Mouse (Mus musculus): ENCODE measurements around the gene Gm6337. TPM values are rescaled to one million over a fixed set of nuclear protein-coding genes. Genes with fewer than 3 reads are reported as not detected.
"Not testable (repeated sequence)": the region's sequence is repeated elsewhere in the genome, so short reads cannot be mapped to it uniquely, and the experiment has no call there.

Gene Gm6337
- polyA plus RNA-seq (2014; fragmentation: Nextera tagmentation; extraction: Ambion mirVana) = not detected in 2 replicates

DNA sequence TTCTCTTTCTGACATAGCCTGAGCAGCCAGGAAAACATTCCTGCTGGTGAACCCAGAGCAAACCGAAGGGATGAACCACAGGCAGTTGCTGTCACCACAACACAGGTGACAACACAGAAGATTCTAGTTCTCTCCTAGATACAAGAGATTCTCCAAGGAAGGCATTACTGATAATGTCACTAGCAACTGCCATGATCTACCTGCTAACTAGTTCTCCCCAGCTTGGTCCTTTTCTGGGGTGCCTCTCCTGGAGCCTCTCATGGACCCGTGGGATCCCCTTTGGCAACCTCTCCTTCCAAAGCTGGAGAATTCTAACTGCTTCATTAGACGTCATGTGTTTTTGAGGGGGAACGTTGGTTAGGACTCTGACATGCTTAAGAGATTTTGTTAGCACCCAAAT is at the start of gene Gm6337:
Gene Gm6337, minus strand, starts transcription at position 101 of the 400 bp plus-strand sequence.
- H3K36me3 ChIP-seq (ENCODE audit: control insufficient read depth, insufficient read depth, low read length); H3K4me2 ChIP-seq; H3K4me3 ChIP-seq (ENCODE audit: low read depth, low read length); H3K9ac ChIP-seq (ENCODE audit: low read length); ATAC-seq (ENCODE audit: low FRiP score); H3K4me1 ChIP-seq (ENCODE audit: control insufficient read depth, insufficient read depth, low read length); H3K27me3 ChIP-seq (ENCODE audit: control insufficient read depth, insufficient read depth, low read length); H3K27ac ChIP-seq (ENCODE audit: low read depth, low read length); DNase-seq (ENCODE audit: low spot score, missing footprints); H3K9me3 ChIP-seq (ENCODE audit: control insufficient read depth, low read length): not testable (repeated sequence)
- 83% methylated on average over 2 of the region's 4 CpGs for whole genome bisulfite sequencing

DNA sequence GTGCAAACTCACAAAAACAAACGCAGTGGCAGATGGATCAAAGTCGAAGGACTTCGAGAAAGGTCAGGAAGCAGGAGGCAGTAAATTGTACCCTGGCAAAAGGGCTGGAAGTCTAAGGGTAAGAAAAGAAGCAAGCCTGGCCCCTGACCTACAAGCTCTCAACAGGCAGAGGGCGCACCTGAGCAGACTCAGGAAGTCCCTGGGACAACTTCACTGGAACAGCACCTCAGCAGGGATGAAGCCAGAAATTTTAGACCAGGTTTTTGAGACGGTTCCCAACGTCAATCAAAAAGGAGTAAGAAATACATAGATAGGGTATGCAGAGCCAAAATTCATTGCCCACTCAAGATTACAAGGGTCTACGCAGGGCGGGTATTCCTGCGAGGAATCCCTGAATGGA is 49.4 kb upstream of the Gm6337 start:
- H3K9ac ChIP-seq (ENCODE audit: low read length); H3K27ac ChIP-seq (ENCODE audit: low read depth, low read length); H3K27me3 ChIP-seq (ENCODE audit: control insufficient read depth, insufficient read depth, low read length); H3K36me3 ChIP-seq (ENCODE audit: control insufficient read depth, insufficient read depth, low read length); ATAC-seq (ENCODE audit: low FRiP score); H3K4me1 ChIP-seq (ENCODE audit: control insufficient read depth, insufficient read depth, low read length); H3K9me3 ChIP-seq (ENCODE audit: control insufficient read depth, low read length); H3K4me3 ChIP-seq (ENCODE audit: low read depth, low read length): not testable (repeated sequence)
- peak overlapping the region; percentile 41 for H3K4me2 ChIP-seq
- peak; percentile 44 for DNase-seq (ENCODE audit: low spot score, missing footprints)
- 18% methylated on average over 8 of the region's 9 CpGs for WGBS

DNA sequence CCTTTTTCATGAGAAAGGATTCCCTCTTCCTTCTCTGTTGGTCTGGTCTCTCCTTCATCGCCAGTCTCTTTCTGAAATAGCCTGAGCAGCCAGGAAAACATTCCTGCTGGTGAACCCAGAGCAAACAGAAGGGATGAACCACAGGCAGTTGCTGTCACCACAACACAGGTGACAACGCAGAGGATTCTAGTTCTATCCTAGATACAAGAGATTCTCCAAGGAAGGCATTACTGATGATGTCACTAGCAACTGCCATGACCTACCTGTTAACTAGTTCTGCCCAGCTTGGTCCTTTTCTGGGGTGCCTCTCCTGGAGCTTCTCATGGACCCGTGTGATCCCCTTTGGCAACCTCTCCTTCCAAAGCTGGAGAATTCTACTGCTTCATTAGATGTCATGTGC is 35.8 kb upstream of the Gm6337 start, which contains the start of gene Gm8206:
Gene Gm8206, minus strand, starts transcription at position 101 of the 400 bp plus-strand sequence.
- not testable (repeated sequence) for H3K4me1 ChIP-seq (ENCODE audit: control insufficient read depth, insufficient read depth, low read length); H3K9me3 ChIP-seq (ENCODE audit: control insufficient read depth, low read length); H3K27ac ChIP-seq (ENCODE audit: low read depth, low read length); DNase-seq (ENCODE audit: low spot score, missing footprints); H3K9ac ChIP-seq (ENCODE audit: low read length); H3K4me2 ChIP-seq; H3K27me3 ChIP-seq (ENCODE audit: control insufficient read depth, insufficient read depth, low read length); H3K4me3 ChIP-seq (ENCODE audit: low read depth, low read length); ATAC-seq (ENCODE audit: low FRiP score); H3K36me3 ChIP-seq (ENCODE audit: control insufficient read depth, insufficient read depth, low read length)
- 97% methylated on average over 2 of the region's 3 CpGs for WGBS

Other genes starting within 250 kb of the Gm6337 start
- not detected in 2 replicates for gene Gm3424, start 227.9 kb downstream of the Gm6337 start, polyA plus RNA-seq (2014; fragmentation: Nextera tagmentation; extraction: Ambion mirVana)
- gene Gm8237, start 177.9 kb downstream of the Gm6337 start, polyA plus RNA-seq (2014; fragmentation: Nextera tagmentation; extraction: Ambion mirVana) = 0.12 TPM in 1 of 2 replicates, not detected in the other
- 0.57 and 0.63 TPM in 2 replicates for gene Gm3248, start 96.5 kb downstream of the Gm6337 start, polyA plus RNA-seq (2014; fragmentation: Nextera tagmentation; extraction: Ambion mirVana)
- not detected in 2 replicates for gene Gm3453, start 79.1 kb downstream of the Gm6337 start, polyA plus RNA-seq (2014; fragmentation: Nextera tagmentation; extraction: Ambion mirVana)
- 0.72 and 1.8 TPM in 2 replicates for gene Gm8206, start 35.7 kb upstream of the Gm6337 start, polyA plus RNA-seq (2014; fragmentation: Nextera tagmentation; extraction: Ambion mirVana)
- gene Gm3468, start 50.4 kb upstream of the Gm6337 start, polyA plus RNA-seq (2014; fragmentation: Nextera tagmentation; extraction: Ambion mirVana) = 1.7 and 2.5 TPM in 2 replicates
- gene Gm3476, start 67.5 kb upstream of the Gm6337 start, polyA plus RNA-seq (2014; fragmentation: Nextera tagmentation; extraction: Ambion mirVana) = not detected in 2 replicates
- not detected in 2 replicates for gene Gm21560, start 161.0 kb upstream of the Gm6337 start, polyA plus RNA-seq (2014; fragmentation: Nextera tagmentation; extraction: Ambion mirVana)
- gene Gm3411, start 229.0 kb upstream of the Gm6337 start, polyA plus RNA-seq (2014; fragmentation: Nextera tagmentation; extraction: Ambion mirVana) = 1.2 and 2.0 TPM in 2 replicates
- gene Gm21103, start 246.6 kb upstream of the Gm6337 start, polyA plus RNA-seq (2014; fragmentation: Nextera tagmentation; extraction: Ambion mirVana) = not detected in 2 replicates